Mouse (Mus musculus) cerebellum, adult 2 months (tissue): ENCODE data around the gene Rhoa.

Experiments used
- CTCF ChIP-seq: fragments of 200-500 bp; IDR thresholded peaks from 2 replicates; pipeline ENCODE4 v1.5.1; 2011; ENCODE audit warnings: low read depth, mild to moderate bottlenecking, control low read depth, low read length, moderate library complexity, borderline replicate concordance; ENCODE audit not compliant: insufficient read depth
- POLR2A ChIP-seq: fragments of 200-500 bp; IDR thresholded peaks from 2 replicates; pipeline ENCODE4 v1.6.1; 2011; ENCODE audit warnings: low read length, control low read depth, borderline replicate concordance; ENCODE audit not compliant: insufficient read depth

GRCm38 (mm10) chr9:108301853-108302252, 4.1 kb upstream of the Rhoa start:
- TF ChIP-seq CTCF (no peak), POLR2A (no peak)
